Mouse (Mus musculus): ENCODE measurements at regions not wholly inside any gene's neighbourhood (a gene's known extent, or its start where the extent isn't known, plus 50 kb on each side); places are given as distances from the start of the nearest gene placed in this dataset.

- no peaks in the 10 kb centered on the region for H3K36me3 ChIP-seq (ENCODE audit: control insufficient read depth, insufficient read depth, low read length)
- H3K9me3 ChIP-seq (ENCODE audit: control insufficient read depth, low read depth, low read length) = no peaks in the 10 kb centered on the region
- H3K4me2 ChIP-seq (replicated peaks; ENCODE audit: low read depth, low read length) = no peak overlapping the region
- no peak overlapping the region for H3K27ac ChIP-seq (ENCODE audit: low read length)
- no peak for ATAC-seq (ENCODE audit: insufficient number of reproducible peaks, insufficient read depth, low FRiP score, low read depth)
- H3K27me3 ChIP-seq (ENCODE audit: control insufficient read depth, insufficient read depth, low read length) = no peaks in the 10 kb centered on the region
- 63% methylated on average over 4 of the region's 4 CpGs for WGBS
- no peaks in the 10 kb centered on the region for H3K4me1 ChIP-seq (ENCODE audit: control insufficient read depth, insufficient read depth, low read length)
- H3K4me3 ChIP-seq (ENCODE audit: low read depth, low read length) = no peak overlapping the region
- H3K9ac ChIP-seq (replicated peaks; ENCODE audit: low read depth, low read length) = no peak overlapping the region
Measured at GRCm38 (mm10) chr4:75838619-75839018, 560.5 kb upstream of the Dmac1 start.

- Histone ChIP-seq H3K9ac (replicated peaks; ENCODE audit: low read depth, low read length) (no peak overlapping the region), H3K36me3 (ENCODE audit: control insufficient read depth, insufficient read depth, low read length) (no peaks in the 10 kb centered on the region), H3K4me3 (ENCODE audit: low read depth, low read length) (no peak overlapping the region), H3K9me3 (ENCODE audit: control insufficient read depth, low read depth, low read length) (no peaks in the 10 kb centered on the region), H3K4me1 (ENCODE audit: control insufficient read depth, insufficient read depth, low read length) (no peaks in the 10 kb centered on the region), H3K27me3 (ENCODE audit: control insufficient read depth, insufficient read depth, low read length) (no peaks in the 10 kb centered on the region), H3K27ac (ENCODE audit: low read length) (no peak overlapping the region), H3K4me2 (replicated peaks; ENCODE audit: low read depth, low read length) (no peak overlapping the region)
- no peak for ATAC-seq (ENCODE audit: insufficient number of reproducible peaks, insufficient read depth, low FRiP score, low read depth)
- 74% methylated on average over 3 of the region's 3 CpGs for WGBS
Measured at GRCm38 (mm10) chr4:75827082-75827711, 549.1 kb upstream of the Dmac1 start.

GRCm38 (mm10) chr4:75819193-75819603 is 541.1 kb upstream of the Dmac1 start:
- Histone ChIP-seq H3K4me1 (ENCODE audit: control insufficient read depth, insufficient read depth, low read length) (no peaks in the 10 kb centered on the region), H3K4me3 (ENCODE audit: low read depth, low read length) (no peak overlapping the region), H3K9me3 (ENCODE audit: control insufficient read depth, low read depth, low read length) (no peaks in the 10 kb centered on the region), H3K27me3 (ENCODE audit: control insufficient read depth, insufficient read depth, low read length) (no peaks in the 10 kb centered on the region), H3K9ac (replicated peaks; ENCODE audit: low read depth, low read length) (no peak overlapping the region), H3K36me3 (ENCODE audit: control insufficient read depth, insufficient read depth, low read length) (no peaks in the 10 kb centered on the region), H3K27ac (ENCODE audit: low read length) (no peak overlapping the region), H3K4me2 (replicated peaks; ENCODE audit: low read depth, low read length) (no peak overlapping the region)
- ATAC-seq (ENCODE audit: insufficient number of reproducible peaks, insufficient read depth, low FRiP score, low read depth) = peak; percentile 67
- 42% methylated on average over 2 of the region's 2 CpGs for WGBS

GRCm38 (mm10) chr4:75816026-75816425 is 537.9 kb upstream of the Dmac1 start:
- Histone ChIP-seq H3K27ac (ENCODE audit: low read length) (no peak overlapping the region), H3K27me3 (ENCODE audit: control insufficient read depth, insufficient read depth, low read length) (no peaks in the 10 kb centered on the region), H3K36me3 (ENCODE audit: control insufficient read depth, insufficient read depth, low read length) (no peaks in the 10 kb centered on the region), H3K9ac (replicated peaks; ENCODE audit: low read depth, low read length) (no peak overlapping the region), H3K9me3 (ENCODE audit: control insufficient read depth, low read depth, low read length) (no peaks in the 10 kb centered on the region), H3K4me1 (ENCODE audit: control insufficient read depth, insufficient read depth, low read length) (no peaks in the 10 kb centered on the region), H3K4me2 (replicated peaks; ENCODE audit: low read depth, low read length) (no peak overlapping the region), H3K4me3 (ENCODE audit: low read depth, low read length) (no peak overlapping the region)
- ATAC-seq (ENCODE audit: insufficient number of reproducible peaks, insufficient read depth, low FRiP score, low read depth) = no peak
- WGBS = 88% methylated on average over 4 of the region's 4 CpGs

- no peak for ATAC-seq (ENCODE audit: insufficient number of reproducible peaks, insufficient read depth, low FRiP score, low read depth)
- WGBS = 85% methylated on average over 2 of the region's 2 CpGs
- no peaks in the 10 kb centered on the region for H3K4me1 ChIP-seq (ENCODE audit: control insufficient read depth, insufficient read depth, low read length)
Measured at GRCm38 (mm10) chr4:75812266-75812665, 534.2 kb upstream of the Dmac1 start.

GRCm38 (mm10) chr4:75801870-75802269 is 523.8 kb upstream of the Dmac1 start:
- Histone ChIP-seq H3K4me2 (replicated peaks; ENCODE audit: low read depth, low read length) (no peak overlapping the region), H3K9ac (replicated peaks; ENCODE audit: low read depth, low read length) (no peak overlapping the region), H3K4me1 (ENCODE audit: control insufficient read depth, insufficient read depth, low read length) (no peaks in the 10 kb centered on the region), H3K27me3 (ENCODE audit: control insufficient read depth, insufficient read depth, low read length) (no peaks in the 10 kb centered on the region), H3K4me3 (ENCODE audit: low read depth, low read length) (no peak overlapping the region), H3K27ac (ENCODE audit: low read length) (no peak overlapping the region), H3K9me3 (ENCODE audit: control insufficient read depth, low read depth, low read length) (no peaks in the 10 kb centered on the region), H3K36me3 (ENCODE audit: control insufficient read depth, insufficient read depth, low read length) (no peaks in the 10 kb centered on the region)
- WGBS = 77% methylated on average over 4 of the region's 4 CpGs
- no peak for ATAC-seq (ENCODE audit: insufficient number of reproducible peaks, insufficient read depth, low FRiP score, low read depth)

More at GRCm38 (mm10) chr4:75812266-75812665, 534.2 kb upstream of the Dmac1 start:
- H3K9ac ChIP-seq (replicated peaks; ENCODE audit: low read depth, low read length) = no peak overlapping the region
- no peaks in the 10 kb centered on the region for H3K27me3 ChIP-seq (ENCODE audit: control insufficient read depth, insufficient read depth, low read length)
- H3K36me3 ChIP-seq (ENCODE audit: control insufficient read depth, insufficient read depth, low read length) = no peaks in the 10 kb centered on the region
- no peaks in the 10 kb centered on the region for H3K9me3 ChIP-seq (ENCODE audit: control insufficient read depth, low read depth, low read length)
- H3K4me3 ChIP-seq (ENCODE audit: low read depth, low read length) = no peak overlapping the region
- H3K27ac ChIP-seq (ENCODE audit: low read length) = no peak overlapping the region
- no peak overlapping the region for H3K4me2 ChIP-seq (replicated peaks; ENCODE audit: low read depth, low read length)

GRCm38 (mm10) chr4:75801156-75801555 is 523.1 kb upstream of the Dmac1 start:
- no peak for ATAC-seq (ENCODE audit: insufficient number of reproducible peaks, insufficient read depth, low FRiP score, low read depth)
- Histone ChIP-seq H3K4me2 (replicated peaks; ENCODE audit: low read depth, low read length) (no peak overlapping the region), H3K36me3 (ENCODE audit: control insufficient read depth, insufficient read depth, low read length) (no peaks in the 10 kb centered on the region), H3K4me3 (ENCODE audit: low read depth, low read length) (no peak overlapping the region), H3K9me3 (ENCODE audit: control insufficient read depth, low read depth, low read length) (no peaks in the 10 kb centered on the region), H3K27me3 (ENCODE audit: control insufficient read depth, insufficient read depth, low read length) (no peaks in the 10 kb centered on the region), H3K9ac (replicated peaks; ENCODE audit: low read depth, low read length) (no peak overlapping the region), H3K27ac (ENCODE audit: low read length) (no peak overlapping the region), H3K4me1 (ENCODE audit: control insufficient read depth, insufficient read depth, low read length) (no peaks in the 10 kb centered on the region)
- WGBS = 89% methylated on average over 4 of the region's 4 CpGs

- Histone ChIP-seq H3K9me3 (ENCODE audit: control insufficient read depth, low read depth, low read length) (no peaks in the 10 kb centered on the region), H3K4me1 (ENCODE audit: control insufficient read depth, insufficient read depth, low read length) (no peaks in the 10 kb centered on the region), H3K9ac (replicated peaks; ENCODE audit: low read depth, low read length) (no peak overlapping the region), H3K4me3 (ENCODE audit: low read depth, low read length) (no peak overlapping the region), H3K4me2 (replicated peaks; ENCODE audit: low read depth, low read length) (no peak overlapping the region), H3K27me3 (ENCODE audit: control insufficient read depth, insufficient read depth, low read length) (no peaks in the 10 kb centered on the region), H3K27ac (ENCODE audit: low read length) (no peak overlapping the region), H3K36me3 (ENCODE audit: control insufficient read depth, insufficient read depth, low read length) (no peaks in the 10 kb centered on the region)
- ATAC-seq (ENCODE audit: insufficient number of reproducible peaks, insufficient read depth, low FRiP score, low read depth) = no peak
Measured at GRCm38 (mm10) chr4:75791789-75792188, 513.7 kb upstream of the Dmac1 start.

GRCm38 (mm10) chr4:75790920-75791589 is 513.0 kb upstream of the Dmac1 start:
- no peak for ATAC-seq (ENCODE audit: insufficient number of reproducible peaks, insufficient read depth, low FRiP score, low read depth)
- no peak overlapping the region for H3K27ac ChIP-seq (ENCODE audit: low read length)

More at GRCm38 (mm10) chr4:75790920-75791589, 513.0 kb upstream of the Dmac1 start:
- Histone ChIP-seq H3K27me3 (ENCODE audit: control insufficient read depth, insufficient read depth, low read length) (no peaks in the 10 kb centered on the region), H3K9ac (replicated peaks; ENCODE audit: low read depth, low read length) (no peak overlapping the region), H3K36me3 (ENCODE audit: control insufficient read depth, insufficient read depth, low read length) (no peaks in the 10 kb centered on the region), H3K9me3 (ENCODE audit: control insufficient read depth, low read depth, low read length) (no peaks in the 10 kb centered on the region), H3K4me1 (ENCODE audit: control insufficient read depth, insufficient read depth, low read length) (no peaks in the 10 kb centered on the region), H3K4me3 (ENCODE audit: low read depth, low read length) (no peak overlapping the region), H3K4me2 (replicated peaks; ENCODE audit: low read depth, low read length) (no peak overlapping the region)
- 69% methylated on average over 1 of the region's 1 CpGs for WGBS
